Mouse (Mus musculus): Measurements from ENCODE around the gene Slc4a1ap.

- no peak for TF ChIP-seq EP300 (optimal IDR thresholded peaks at IDR 0.05)
- peak; percentile 14; the same call in 1 of the 2 replicates for TF ChIP-seq CTCF (IDR thresholded peaks at IDR 0.05; ENCODE audit: low read depth)
Measured at GRCm38 (mm10) chr5:31528560-31528959, 1.8 kb downstream of the Slc4a1ap start.
